Mouse (Mus musculus): ENCODE data around the gene Fam98a. TPM values are rescaled to one million over a fixed set of nuclear protein-coding genes. Genes with fewer than 3 reads are reported as not detected.

Gene Fam98a
- 7.1 and 7.7 TPM in 2 replicates for polyA plus RNA-seq (2012; rRNA removed)

DNA sequence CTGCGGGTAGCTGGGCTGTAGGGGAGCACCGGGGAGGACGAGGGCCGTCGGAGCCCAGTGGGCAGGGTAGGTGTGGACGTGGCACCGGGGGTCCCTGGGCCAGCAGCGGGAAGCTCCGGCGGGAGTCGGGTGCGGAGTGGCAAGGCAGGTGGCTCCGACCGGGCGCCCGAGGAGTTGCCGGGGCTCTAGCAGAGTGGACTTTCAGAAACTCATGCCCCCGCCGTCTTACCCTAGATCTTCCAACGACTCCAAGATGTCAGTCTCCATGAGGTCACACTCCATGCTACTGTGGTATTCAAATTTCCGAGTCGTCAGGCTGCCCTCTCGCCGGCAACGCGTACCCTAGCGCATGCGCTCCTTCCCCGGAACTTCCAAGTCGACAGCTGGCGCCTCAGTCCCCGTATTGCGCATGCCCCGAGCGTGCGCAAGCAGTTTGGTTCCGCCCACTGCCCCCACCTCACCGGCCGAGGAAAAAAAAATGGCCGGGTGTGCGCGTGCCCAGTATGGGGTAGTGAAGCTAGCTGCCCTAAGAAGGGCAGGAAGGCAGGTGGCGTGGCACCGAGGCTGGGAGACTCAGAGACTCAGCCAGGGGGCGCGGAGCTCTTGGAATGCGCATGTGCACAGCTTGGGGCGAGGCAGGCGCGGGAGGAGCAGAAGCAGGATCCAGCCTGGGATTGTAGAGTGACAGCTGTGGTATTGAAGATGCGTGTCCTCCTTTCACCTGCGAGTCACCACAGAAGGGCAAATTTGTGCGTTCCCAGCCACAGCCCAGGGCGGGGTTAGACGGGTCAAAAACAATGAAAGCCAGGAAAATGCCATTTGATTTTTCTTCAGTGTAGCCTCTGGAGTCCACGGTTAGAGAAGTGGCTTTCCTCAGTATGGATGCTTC lies at the start of gene Fam98a:
TSS of gene Fam98a (minus strand) at position 435 of the 889 bp plus-strand sequence.

Other genes starting within 250 kb of the Fam98a start
- gene Rasgrp3, start 116.0 kb downstream of the Fam98a start, polyA plus RNA-seq (2012; rRNA removed), result 0.66 and 0.94 TPM in 2 replicates

All from colon, adult 2 months (tissue).